Mouse (Mus musculus): ENCODE results near the gene Ifnlr1.
"Not testable (repeated sequence)": the region's sequence is repeated elsewhere in the genome, so short reads cannot be mapped to it uniquely, and the experiment has no call there.

The Ifnlr1 gene

GRCm38 (mm10) chr4:135686568-135686953 is 474 bp downstream of the Ifnlr1 start:
- no peak for DNase-seq

GRCm38 (mm10) chr4:135689797-135690196 is 3.7 kb downstream of the Ifnlr1 start:
- no peak for DNase-seq

- DNase-seq = no peak
Observed at GRCm38 (mm10) chr4:135690241-135690640, 4.2 kb downstream of the Ifnlr1 start.

GRCm38 (mm10) chr4:135692916-135693315 is 6.8 kb downstream of the Ifnlr1 start:
- no peak for DNase-seq

DNA sequence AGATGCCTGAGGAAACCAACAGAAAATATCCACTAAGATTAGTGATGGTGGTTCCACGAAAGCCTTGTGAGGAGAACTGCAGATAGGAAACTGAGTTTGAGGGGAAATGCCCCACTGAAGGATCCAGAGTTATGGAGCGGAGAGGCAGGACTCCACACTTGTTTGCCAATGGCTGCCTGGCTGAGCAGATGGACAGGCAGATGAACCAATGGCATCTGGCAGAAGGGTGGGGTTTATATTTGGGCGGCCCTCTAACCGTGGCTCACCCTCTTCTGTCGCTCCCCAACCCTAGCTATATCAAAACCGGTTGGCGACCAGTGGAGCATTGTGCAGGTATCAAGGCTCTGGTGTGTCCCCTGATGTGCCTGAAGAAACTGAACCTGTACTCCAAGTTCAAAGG is 12.4 kb downstream of the Ifnlr1 start:
- DNase-seq = no peak

DNA sequence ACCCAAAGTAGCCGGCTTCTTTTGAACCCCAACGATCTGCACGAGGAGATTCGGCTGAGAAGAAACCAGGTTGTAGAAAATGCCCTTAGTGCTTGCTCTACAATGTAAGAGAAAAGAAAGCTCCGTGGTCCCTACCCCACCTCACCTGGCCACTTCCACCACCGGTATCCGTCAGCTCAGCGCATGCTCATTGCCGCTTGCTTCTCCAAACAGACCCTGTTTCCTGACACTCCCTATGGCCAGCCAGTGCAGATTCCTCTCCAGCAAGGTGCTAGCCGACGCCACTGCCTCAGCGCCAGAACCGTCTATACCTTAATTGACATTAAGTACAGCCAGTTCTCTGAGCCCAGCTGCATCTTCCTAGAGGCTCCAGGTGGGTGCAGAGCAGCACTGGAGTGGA is 17.4 kb downstream of the Ifnlr1 start:
- DNase-seq = no peak

GRCm38 (mm10) chr4:135704016-135704415 is 17.9 kb downstream of the Ifnlr1 start:
- no peak for DNase-seq

DNA sequence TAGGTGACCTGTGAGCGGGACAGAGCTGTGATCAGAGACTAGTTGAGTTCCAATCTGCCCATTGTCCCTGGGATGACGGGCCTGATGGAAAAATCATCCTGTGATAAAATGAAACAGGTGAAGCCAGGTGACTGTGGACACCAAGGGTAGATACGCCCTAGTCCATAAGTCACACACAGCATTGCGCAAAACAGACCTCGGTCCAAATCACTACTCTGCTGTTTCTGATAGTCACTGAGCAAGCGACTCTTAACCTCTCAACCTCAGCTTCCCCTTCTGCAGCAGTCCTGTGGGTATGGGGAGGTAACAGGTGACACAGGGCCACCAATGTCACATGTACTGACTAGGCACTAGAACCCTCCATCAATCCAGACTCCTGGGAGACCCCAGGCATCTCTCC is 20.0 kb downstream of the Ifnlr1 start:
- no peak for DNase-seq

- peak; percentile 88 to 93 for DNase-seq
Observed at GRCm38 (mm10) chr4:135709072-135709564, 23.0 kb downstream of the Ifnlr1 start.

- no peak for DNase-seq
Observed at GRCm38 (mm10) chr4:135709621-135710020, 23.5 kb downstream of the Ifnlr1 start.

GRCm38 (mm10) chr4:135710392-135710791 is 24.3 kb downstream of the Ifnlr1 start:
- DNase-seq = no peak

GRCm38 (mm10) chr4:135714776-135715175 is 28.7 kb downstream of the Ifnlr1 start:
- no peak for DNase-seq

- not testable (repeated sequence) for DNase-seq
Observed at GRCm38 (mm10) chr4:135716438-135716837, 30.4 kb downstream of the Ifnlr1 start.

GRCm38 (mm10) chr4:135722540-135723290 is 36.6 kb downstream of the Ifnlr1 start:
- no peak for DNase-seq

- DNase-seq = peak; percentile 39 to 51
Observed at GRCm38 (mm10) chr4:135726416-135726815, 40.3 kb downstream of the Ifnlr1 start.

DNA sequence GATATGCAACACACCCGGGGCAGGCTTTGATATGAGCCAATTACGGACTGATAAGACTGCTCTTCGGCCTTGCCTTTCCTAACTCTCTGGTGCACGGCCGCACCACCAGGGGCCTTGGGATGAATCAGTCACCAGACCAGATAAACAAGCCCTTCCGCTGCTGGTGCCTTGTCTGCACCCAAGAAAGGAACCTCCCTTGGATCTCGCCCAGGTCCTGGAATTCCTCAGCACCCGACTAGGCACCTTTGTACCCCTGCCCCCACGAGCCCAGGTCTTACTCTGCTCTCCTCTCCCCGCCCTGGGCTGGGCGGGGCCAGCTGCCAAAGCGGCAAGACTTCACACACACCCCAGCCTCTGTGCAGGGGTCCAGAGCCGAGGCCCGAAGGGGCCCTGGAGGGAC is 41.7 kb downstream of the Ifnlr1 start, which contains the start of gene Il22ra1:
Gene Il22ra1 (plus strand): TSS at position 356 of the 400 bp plus-strand sequence.
- no peak for DNase-seq

DNA sequence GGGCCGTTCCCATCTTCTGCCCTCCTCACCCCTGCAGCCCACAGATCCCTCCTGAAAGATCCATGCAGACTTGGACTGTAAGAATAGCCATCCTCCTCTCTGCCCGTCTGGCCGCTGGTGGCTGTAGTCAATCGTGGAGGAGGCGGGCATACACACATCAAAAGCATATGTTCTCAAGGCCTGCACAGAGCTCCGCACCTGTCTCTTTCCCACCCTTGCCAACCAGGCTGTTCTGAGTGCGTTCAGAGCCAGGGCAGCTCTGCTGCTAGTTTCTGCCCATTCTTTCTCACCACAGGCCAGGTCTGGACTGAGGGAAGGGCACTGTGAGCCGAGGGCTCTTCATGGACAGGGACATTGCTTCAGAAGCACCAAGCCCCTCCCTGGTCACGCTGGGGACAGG is 44.1 kb downstream of the Ifnlr1 start:
- DNase-seq = peak; percentile 73 to 76

DNA sequence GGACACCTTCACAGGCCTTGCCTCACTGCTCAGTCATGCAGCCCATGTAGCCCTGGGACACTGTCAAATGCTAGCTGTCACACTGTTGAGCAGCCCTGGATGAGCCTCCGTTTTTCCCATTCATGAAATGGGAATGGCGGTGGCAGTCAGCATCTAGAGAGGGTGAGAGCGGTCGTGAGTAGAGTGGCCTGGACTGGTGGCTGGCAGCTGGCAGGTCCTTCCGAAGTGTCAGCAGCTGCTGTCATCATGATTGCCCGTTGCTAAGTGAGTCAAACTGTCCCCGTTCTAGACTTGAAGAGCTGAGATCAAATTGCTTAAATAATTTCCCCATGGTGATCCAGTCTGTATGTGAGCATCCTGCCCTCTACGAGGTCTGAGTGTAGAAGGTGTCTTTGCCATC is 44.9 kb downstream of the Ifnlr1 start:
- DNase-seq = no peak

DNA sequence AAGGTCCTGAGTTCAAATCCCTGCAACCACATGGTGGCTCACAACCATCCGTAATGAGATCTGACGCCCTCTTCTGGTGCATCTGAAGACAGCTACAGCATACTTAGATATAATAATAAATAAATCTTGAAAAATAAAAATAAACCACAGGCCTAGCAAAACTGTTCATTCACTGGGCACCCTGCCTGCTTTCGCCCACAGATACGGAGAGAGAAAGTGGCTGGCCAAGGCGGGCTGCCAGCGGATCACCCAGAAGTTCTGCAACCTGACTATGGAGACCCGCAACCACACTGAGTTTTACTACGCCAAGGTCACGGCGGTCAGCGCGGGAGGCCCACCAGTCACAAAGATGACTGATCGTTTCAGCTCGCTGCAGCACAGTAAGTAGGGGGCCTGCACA is 47.8 kb downstream of the Ifnlr1 start:
- DNase-seq = no peak

- DNase-seq = no peak
Observed at GRCm38 (mm10) chr4:135736903-135737302, 50.8 kb downstream of the Ifnlr1 start.

GRCm38 (mm10) chr4:135738237-135738636 is 52.1 kb downstream of the Ifnlr1 start:
- DNase-seq = no peak

DNA sequence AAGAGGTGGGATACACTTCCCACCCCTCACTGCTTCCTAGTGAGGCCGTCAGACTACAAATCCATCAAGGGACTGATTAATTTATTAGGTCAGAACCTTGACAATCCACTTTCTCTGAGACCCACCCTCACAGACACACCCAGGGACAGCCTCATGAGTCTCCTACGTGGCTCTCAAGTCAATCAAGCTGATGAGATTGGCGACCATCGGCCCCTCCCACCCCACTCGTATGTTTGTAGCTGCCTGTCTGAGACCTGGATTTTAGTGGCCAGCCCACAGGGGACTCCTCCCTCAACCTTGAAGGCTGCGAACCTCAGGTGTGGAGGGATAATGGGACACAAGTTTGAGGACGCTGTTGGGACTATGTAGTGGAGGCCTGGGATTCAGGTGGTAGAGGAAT is 53.1 kb downstream of the Ifnlr1 start:
- no peak for DNase-seq

DNA sequence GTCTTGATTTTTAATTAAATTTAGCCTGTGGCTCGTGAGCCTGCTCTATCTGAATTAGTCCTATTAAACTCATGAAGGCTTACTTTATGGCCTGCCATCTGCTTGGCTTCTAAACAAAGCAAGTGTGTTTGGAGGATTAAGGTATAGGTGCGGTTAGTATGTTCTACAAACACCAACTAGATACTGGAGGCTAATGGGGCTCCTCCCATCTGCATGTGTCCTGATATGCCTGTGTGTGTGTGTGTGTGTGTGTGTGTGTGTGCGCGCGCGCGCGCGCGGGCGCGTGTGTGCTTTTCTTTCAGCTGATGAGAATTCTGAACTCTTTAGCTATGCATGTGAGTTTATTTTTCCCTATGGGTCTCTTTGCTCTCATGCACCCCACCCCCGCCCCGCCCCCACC is 53.6 kb downstream of the Ifnlr1 start:
- DNase-seq = no peak

- DNase-seq = no peak
Observed at GRCm38 (mm10) chr4:135743520-135743919, 57.4 kb downstream of the Ifnlr1 start.

Data from cerebellum, postnatal 14 days (tissue).